Mouse (Mus musculus) hindbrain, postnatal 0 days (tissue): ENCODE data around the gene Zfp568. TPM values are rescaled to one million over a fixed set of nuclear protein-coding genes. Genes with fewer than 3 reads are reported as not detected.

Experiments used
- ATAC-seq: fragments of 200-750 bp; cut with Nextera tagmentation; 2 replicates; pipeline ENCODE4 v1.8.0; 2017; ENCODE audit warnings: mild to moderate bottlenecking, moderate TSS enrichment, moderate library complexity
- DNase-seq: peaks from one replicate; pipeline ENCODE4 v3.0.0-alpha.2; 2015; ENCODE audit warnings: low spot score
- H3K27ac ChIP-seq: fragments of 300-500 bp; sonication (generic); 2 replicates; pipeline ENCODE4 v1.5.1; 2014; ENCODE audit warnings: mild to moderate bottlenecking
- H3K27me3 ChIP-seq: fragments of 300-500 bp; sonication (generic); 2 replicates; pipeline ENCODE4 v1.6.1; 2014; ENCODE audit warnings: low read length, mixed read lengths; ENCODE audit not compliant: insufficient read depth
- H3K36me3 ChIP-seq: fragments of 300-500 bp; sonication (generic); 2 replicates; pipeline ENCODE4 v1.6.1; 2014; ENCODE audit warnings: low read length, mixed read lengths; ENCODE audit not compliant: insufficient read depth
- H3K4me1 ChIP-seq: fragments of 300-500 bp; sonication (generic); 2 replicates; pipeline ENCODE4 v1.6.1; 2014; ENCODE audit warnings: antibody characterized with exemption, low read length, mixed read lengths; ENCODE audit not compliant: insufficient read depth
- H3K4me2 ChIP-seq: fragments of 300-500 bp; sonication (generic); 2 replicates; pipeline ENCODE4 v1.6.1; 2014; ENCODE audit warnings: low read depth, mild to moderate bottlenecking, low read length, moderate library complexity, mixed read lengths
- H3K4me3 ChIP-seq: fragments of 300-500 bp; sonication (generic); 2 replicates; pipeline ENCODE4 v1.5.1; 2014; ENCODE audit warnings: low read length
- H3K9ac ChIP-seq: fragments of 300-500 bp; sonication (generic); replicated peaks from 2 replicates; pipeline ENCODE4 v1.6.1; 2014; ENCODE audit warnings: mild to moderate bottlenecking, low read length, moderate library complexity, mixed read lengths
- H3K9me3 ChIP-seq: fragments of 300-500 bp; sonication (generic); 2 replicates; pipeline ENCODE4 v1.6.1; 2016; ENCODE audit warnings: low read length, mixed read lengths
- CTCF ChIP-seq: IDR thresholded peaks from 2 replicates; pipeline ENCODE4 v1.5.1; 2016; ENCODE audit warnings: antibody characterized with exemption, control low read depth, low read depth
- WGBS: fragments of 180-500 bp; shearing (Covaris S2); extraction: QIAGEN DNeasy Blood & Tissue Kit; methylation state at CpG from one replicate; pipeline ENCODE4 v1.1.7; 2014; 5-methylcytosine and 5-hydroxymethylcytosine counted together
- polyA plus RNA-seq: library from polyadenylated mRNA; unstranded; fragments of >200 nt; fragmentation: Nextera tagmentation; extraction: Ambion mirVana; gene quantifications from 2 replicates; pipeline ENCODE4 v1.2.1, GENCODE M21; 2015
- total RNA-seq: library from RNA; depleted of rRNA; stranded (reverse); fragments of >200 nt; gene quantifications from 2 replicates; pipeline ENCODE4 v1.2.3, GENCODE M21; 2014; rRNA removed

Gene Zfp568
- 6.4 and 6.7 TPM in 2 replicates for total RNA-seq
- polyA plus RNA-seq = 2.8 and 3.5 TPM in 2 replicates

- ATAC-seq = peak; percentile 97
- peak within 1 kb of the TSS; percentile 70 for H3K4me2 ChIP-seq
- TF ChIP-seq CTCF = peak; percentile 78
- peak; percentile 95 for DNase-seq
- H3K4me1 ChIP-seq = peaks cover 5% of the 10 kb centered on the region; the same call in 1 of the 2 replicates
- peak within 1 kb of the TSS; percentile 68 for H3K9ac ChIP-seq
- no peaks in the 10 kb centered on the region for H3K27me3 ChIP-seq
- H3K9me3 ChIP-seq = no peaks in the 10 kb centered on the region
- peak within 1 kb of the TSS; percentile 89 for H3K27ac ChIP-seq
- WGBS = under 1% methylated on average over 62 of the region's 62 CpGs
- peaks cover 10% of the 10 kb centered on the region; the same call in 1 of the 2 replicates for H3K36me3 ChIP-seq
- H3K4me3 ChIP-seq = peak within 1 kb of the TSS; percentile 82
Observed at GRCm38 (mm10) chr7:29983690-29984380, at the start of gene Zfp568. Zfp568 (plus strand) TSS chr7:29983955.

- WGBS = 78% methylated on average over 6 of the region's 6 CpGs
Observed at GRCm38 (mm10) chr7:29938856-29939255, 44.9 kb upstream of the Zfp568 start.

GRCm38 (mm10) chr7:29941027-29941426 lies 42.7 kb upstream of the Zfp568 start:
- no peaks in the 10 kb centered on the region for H3K27me3 ChIP-seq
- no peak for TF ChIP-seq CTCF
- H3K36me3 ChIP-seq = peaks cover 34% of the 10 kb centered on the region; the same call in 1 of the 2 replicates
- WGBS = 80% methylated on average over 11 of the region's 11 CpGs
- no peak overlapping the region for H3K4me2 ChIP-seq
- ATAC-seq (0 out of 2 replicates have a peak, but pooled peaks have one; percentile 10), DNase-seq (no peak)
- no peak overlapping the region for H3K9ac ChIP-seq
- H3K9me3 ChIP-seq = no peaks in the 10 kb centered on the region
- H3K27ac ChIP-seq = no peak overlapping the region
- no peaks in the 10 kb centered on the region for H3K4me1 ChIP-seq
- no peak overlapping the region for H3K4me3 ChIP-seq

More at GRCm38 (mm10) chr7:29938856-29939255, 44.9 kb upstream of the Zfp568 start:
- no peak overlapping the region for H3K27ac ChIP-seq
- no peak for TF ChIP-seq CTCF
- peaks cover 55% of the 10 kb centered on the region for H3K36me3 ChIP-seq
- no peaks in the 10 kb centered on the region for H3K27me3 ChIP-seq
- ATAC-seq = no peak
- no peak for DNase-seq
- H3K4me2 ChIP-seq = no peak overlapping the region
- H3K4me1 ChIP-seq = no peaks in the 10 kb centered on the region
- H3K9me3 ChIP-seq = no peaks in the 10 kb centered on the region
- H3K4me3 ChIP-seq = no peak overlapping the region
- no peak overlapping the region for H3K9ac ChIP-seq

GRCm38 (mm10) chr7:29942740-29943139 lies 41.0 kb upstream of the Zfp568 start:
- Histone ChIP-seq H3K36me3 (peaks cover 27% of the 10 kb centered on the region; the same call in 1 of the 2 replicates), H3K27me3 (no peaks in the 10 kb centered on the region), H3K4me3 (no peak overlapping the region), H3K27ac (no peak overlapping the region), H3K9me3 (no peaks in the 10 kb centered on the region), H3K9ac (no peak overlapping the region), H3K4me2 (no peak overlapping the region), H3K4me1 (no peaks in the 10 kb centered on the region)
- no peak for ATAC-seq
- WGBS = 34% methylated on average over 2 of the region's 2 CpGs
- no peak for TF ChIP-seq CTCF
- DNase-seq = no peak

- no peaks in the 10 kb centered on the region for H3K9me3 ChIP-seq
- no peak for TF ChIP-seq CTCF
- no peaks in the 10 kb centered on the region for H3K4me1 ChIP-seq
- DNase-seq (no peak), ATAC-seq (no peak)
- 70% methylated on average over 2 of the region's 2 CpGs for WGBS
- H3K36me3 ChIP-seq = peaks cover 29% of the 10 kb centered on the region; the same call in 1 of the 2 replicates
- H3K4me3 ChIP-seq = no peak overlapping the region
- H3K27ac ChIP-seq = no peak overlapping the region
- H3K9ac ChIP-seq = no peak overlapping the region
- no peaks in the 10 kb centered on the region for H3K27me3 ChIP-seq
- no peak overlapping the region for H3K4me2 ChIP-seq
Observed at GRCm38 (mm10) chr7:29943720-29944119, 40.0 kb upstream of the Zfp568 start.

- H3K4me2 ChIP-seq = no peak overlapping the region
- H3K9ac ChIP-seq = no peak overlapping the region
- H3K4me1 ChIP-seq = no peaks in the 10 kb centered on the region
- H3K27ac ChIP-seq = no peak overlapping the region
- no peaks in the 10 kb centered on the region for H3K9me3 ChIP-seq
- TF ChIP-seq CTCF = no peak
- H3K36me3 ChIP-seq = peaks cover 33% of the 10 kb centered on the region; the same call in 1 of the 2 replicates
- WGBS = 67% methylated on average over 2 of the region's 2 CpGs
- DNase-seq (no peak), ATAC-seq (no peak)
- H3K4me3 ChIP-seq = no peak overlapping the region
- H3K27me3 ChIP-seq = no peaks in the 10 kb centered on the region
Observed at GRCm38 (mm10) chr7:29944201-29944600, 39.6 kb upstream of the Zfp568 start.

GRCm38 (mm10) chr7:29953086-29953485 lies 30.7 kb upstream of the Zfp568 start:
- 33% methylated on average over 10 of the region's 10 CpGs for WGBS
- peak overlapping the region; percentile 80 for H3K4me3 ChIP-seq
- H3K4me2 ChIP-seq = peak overlapping the region; percentile 73
- no peaks in the 10 kb centered on the region for H3K9me3 ChIP-seq
- no peaks in the 10 kb centered on the region for H3K27me3 ChIP-seq
- DNase-seq (peak; percentile 7), ATAC-seq (no peak)
- H3K9ac ChIP-seq = peak overlapping the region; percentile 76
- no peaks in the 10 kb centered on the region for H3K4me1 ChIP-seq
- H3K36me3 ChIP-seq = peaks cover 14% of the 10 kb centered on the region; the same call in 1 of the 2 replicates
- TF ChIP-seq CTCF = no peak; the same call in 1 of the 2 replicates
- H3K27ac ChIP-seq = peak overlapping the region; percentile 95
